Mouse (Mus musculus) A20 (cell line): Measurements from ENCODE around the gene Slc51a.
A peak's percentile ranks its signal among the peaks of the same experiment; 100 is the strongest.

Experiments
- DNase-seq: peaks from one replicate; pipeline ENCODE4 v3.0.0-alpha.2; 2011; ENCODE audit warnings: low read depth, low spot score

Gene Slc51a

GRCm38 (mm10) chr16:32487234-32488111 lies at the start of gene Slc51a:
Gene Slc51a (minus strand): TSS chr16:32487879.
- DNase-seq: no peak

DNA sequence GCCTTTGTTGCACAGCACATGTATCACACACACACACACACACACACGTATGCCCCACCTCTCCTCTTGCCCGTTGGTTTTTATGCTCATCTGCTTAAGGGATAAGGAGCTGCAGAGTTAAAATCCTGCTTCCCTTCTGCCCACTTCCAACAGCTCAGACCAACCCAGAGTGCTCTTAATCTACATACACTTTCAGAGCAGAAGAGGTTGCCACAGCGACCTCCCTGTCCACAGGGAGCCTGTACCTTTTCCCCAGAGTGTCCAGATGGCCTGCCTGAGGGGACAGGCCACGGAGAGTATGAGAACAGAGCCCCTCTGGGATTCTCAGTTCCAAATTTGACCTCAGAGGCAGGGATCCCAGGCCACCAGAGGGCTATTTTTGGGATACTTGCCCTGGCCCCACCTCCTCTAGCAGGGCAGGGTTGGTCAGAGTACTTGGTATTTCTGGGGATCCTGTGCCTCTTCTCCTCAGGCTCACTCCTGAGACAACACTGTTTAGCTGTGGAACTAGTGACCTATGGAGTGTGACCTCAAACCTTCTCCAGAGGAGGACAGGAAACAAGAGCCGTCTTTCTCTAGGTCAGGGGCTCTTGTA lies 47.6 kb upstream of the Slc51a start:
- no peak for DNase-seq

DNA sequence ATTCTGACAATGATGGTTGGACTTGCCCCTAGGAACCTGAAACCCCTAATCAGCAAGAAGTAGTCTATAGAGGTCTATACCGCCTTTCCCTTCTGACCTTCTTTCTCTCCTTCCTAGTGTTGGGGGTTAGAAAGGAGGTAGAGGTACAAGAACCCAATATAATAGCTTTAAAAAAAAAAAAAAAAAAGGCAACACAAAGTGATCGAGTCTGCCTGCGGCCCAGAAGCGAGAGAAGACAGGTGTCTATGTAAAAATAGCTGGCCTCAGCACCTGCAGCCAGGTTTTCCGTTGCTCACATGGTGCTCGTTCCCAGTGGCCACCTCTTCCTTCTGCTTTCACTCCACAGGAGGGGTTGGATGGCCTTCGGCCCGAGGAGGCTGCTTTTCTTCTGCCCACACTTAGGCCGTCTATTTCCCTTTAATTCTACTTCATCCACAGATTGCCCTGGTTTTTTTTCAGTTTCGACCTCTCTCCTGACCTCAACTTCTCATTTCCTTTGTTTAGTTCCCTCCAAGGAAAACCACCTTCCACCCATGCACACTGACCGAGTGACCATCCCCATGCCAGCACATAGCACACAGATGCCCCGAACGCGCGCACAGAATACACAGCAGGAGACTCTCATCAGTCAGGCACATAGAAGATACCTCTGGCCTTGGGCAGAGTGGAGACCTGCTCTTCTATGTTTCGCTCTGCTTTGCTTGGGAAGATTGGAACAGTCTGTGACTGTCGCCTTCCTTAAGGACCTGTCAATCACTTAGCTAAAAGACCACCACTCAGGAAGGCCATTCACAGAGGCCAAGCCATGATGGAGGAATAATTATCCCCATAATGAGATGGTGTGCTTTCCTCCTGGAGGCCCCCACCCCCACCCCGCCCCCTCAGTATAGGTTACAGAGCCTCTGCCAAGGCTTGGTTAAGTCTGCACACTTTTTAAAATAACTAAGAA lies 45.5 kb upstream of the Slc51a start:
- DNase-seq: peak; percentile 63

- DNase-seq: no peak
Observed at GRCm38 (mm10) chr16:32526906-32527305, 39.2 kb upstream of the Slc51a start.

DNA sequence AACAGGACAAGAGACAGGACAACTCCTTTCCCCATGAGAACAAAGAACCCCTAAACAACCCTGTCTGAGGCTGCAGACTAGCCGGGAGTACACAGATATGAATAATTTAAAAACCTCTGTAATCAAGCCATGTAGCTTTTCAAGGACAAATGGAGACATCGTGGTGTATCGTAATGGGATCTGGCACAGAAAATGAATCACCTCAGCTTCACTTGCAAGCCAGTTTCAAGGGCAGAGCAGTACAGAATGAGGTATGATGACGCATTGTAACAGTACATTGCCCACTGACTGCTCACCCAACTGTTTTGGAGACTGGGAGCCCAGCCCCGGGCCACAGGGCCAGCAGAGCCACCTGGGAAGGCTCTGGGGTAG lies 36.6 kb upstream of the Slc51a start:
- DNase-seq: no peak

DNA sequence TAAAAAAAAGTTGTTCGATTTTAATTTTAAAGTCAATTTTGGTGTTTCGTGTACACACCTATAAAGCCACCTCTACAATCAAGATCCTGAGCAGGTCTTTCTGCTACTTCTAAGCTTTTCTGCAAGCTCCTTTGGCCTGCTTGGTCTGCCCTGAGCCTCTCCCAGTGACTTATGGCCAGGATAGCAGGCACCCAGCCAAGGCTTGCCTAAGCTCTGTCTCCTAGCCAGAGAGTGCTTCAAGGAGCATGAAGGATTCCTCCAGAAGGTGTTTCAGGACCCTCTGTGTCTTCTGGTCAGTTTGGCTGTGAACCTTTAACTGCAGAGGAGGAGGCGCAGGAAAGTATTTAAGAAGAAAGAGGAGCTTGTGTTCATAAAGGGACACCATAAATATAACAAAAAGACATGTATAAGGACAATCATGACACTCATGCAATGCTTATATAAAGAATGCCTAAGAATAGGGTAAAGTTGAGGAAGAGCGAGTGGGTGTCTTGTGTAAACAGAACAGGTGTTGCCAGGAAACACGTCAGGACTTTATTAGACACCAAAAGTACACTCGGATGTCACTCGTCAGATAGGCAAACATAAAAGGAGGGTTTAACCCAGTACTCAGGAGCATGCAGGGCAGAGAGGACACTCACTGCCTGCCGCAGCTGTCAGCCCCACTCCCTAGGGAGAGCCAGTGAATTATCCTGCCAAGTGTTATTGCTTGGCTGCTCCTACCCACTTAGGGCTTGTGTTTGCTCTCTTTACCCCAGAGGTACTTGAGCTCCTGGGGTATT lies 36.0 kb upstream of the Slc51a start:
- peak; percentile 56 for DNase-seq

- peak; percentile 59 for DNase-seq
Observed at GRCm38 (mm10) chr16:32522578-32523194, 35.0 kb upstream of the Slc51a start.

- DNase-seq: peak; percentile 53
Observed at GRCm38 (mm10) chr16:32520372-32520748, 32.7 kb upstream of the Slc51a start.

DNA sequence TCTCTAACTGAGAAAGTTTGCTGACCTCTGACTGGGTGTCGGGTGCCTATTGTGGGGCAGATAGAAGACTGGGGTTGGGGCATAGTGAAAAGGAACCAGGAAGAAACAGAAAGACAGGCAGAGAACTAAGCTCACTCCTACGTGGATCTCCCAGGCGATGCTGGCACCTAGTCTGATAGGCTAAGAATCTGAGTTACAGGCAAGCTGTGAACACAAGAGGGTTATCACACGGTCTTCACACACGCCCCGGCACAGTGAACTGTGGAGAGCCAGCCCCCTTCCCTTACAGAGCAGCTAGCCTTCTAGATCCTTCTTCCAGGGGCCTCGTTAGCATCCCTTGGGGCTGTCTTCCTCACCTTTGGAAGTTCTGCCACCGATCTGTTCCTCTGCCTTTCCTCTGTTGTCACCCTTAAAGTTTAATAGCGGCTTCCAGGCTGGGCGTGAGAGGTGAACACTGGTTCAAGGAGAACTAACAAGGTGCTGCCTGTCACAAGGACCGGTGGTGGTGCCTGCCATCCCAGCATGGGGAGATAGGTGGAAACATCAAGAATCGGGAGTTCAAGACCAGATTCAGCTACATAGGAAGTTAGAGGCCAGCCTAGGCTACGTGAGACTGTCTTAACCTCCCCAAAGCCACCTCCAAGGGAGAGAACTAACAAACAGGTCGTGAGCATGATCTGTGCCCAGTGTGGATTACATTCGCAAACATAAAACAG lies 32.1 kb upstream of the Slc51a start:
- DNase-seq: no peak

DNA sequence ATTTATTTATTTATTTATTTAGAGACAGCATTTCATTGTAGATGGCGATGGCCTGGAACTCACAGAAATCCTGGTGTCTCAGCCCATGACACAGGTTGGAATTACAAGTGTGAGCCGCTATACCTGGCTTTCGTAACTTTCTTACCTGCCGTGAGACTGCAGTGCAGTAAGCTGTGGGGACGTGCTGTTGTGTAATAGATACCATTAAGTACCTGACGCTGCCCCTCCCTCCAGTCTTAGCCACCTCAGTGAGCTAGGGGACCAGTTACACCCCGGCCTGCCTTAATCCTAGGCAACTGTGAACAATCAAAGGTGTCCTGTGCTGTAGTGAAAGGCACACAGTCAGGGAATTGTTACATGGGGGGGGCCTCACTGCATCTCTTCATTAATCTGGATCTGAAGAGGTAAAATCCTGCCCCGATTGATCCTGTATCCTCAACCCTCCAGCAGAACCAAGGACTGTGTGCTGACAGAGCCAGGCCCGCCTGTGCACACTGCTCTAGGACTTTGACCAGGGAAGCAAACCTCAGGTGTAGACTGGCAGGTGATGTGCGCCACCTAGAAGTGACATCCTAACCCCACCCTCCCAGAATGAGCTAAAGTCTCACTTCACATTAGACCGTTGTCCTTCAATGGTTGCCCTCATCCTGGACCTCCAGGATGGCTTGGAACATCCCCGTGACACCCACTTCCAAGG lies 30.3 kb upstream of the Slc51a start:
- DNase-seq: no peak

- DNase-seq: no peak
Observed at GRCm38 (mm10) chr16:32516006-32516962, 28.6 kb upstream of the Slc51a start.

- DNase-seq: no peak
Observed at GRCm38 (mm10) chr16:32513948-32514347, 26.3 kb upstream of the Slc51a start.

- no peak for DNase-seq
Observed at GRCm38 (mm10) chr16:32513401-32513800, 25.7 kb upstream of the Slc51a start.

DNA sequence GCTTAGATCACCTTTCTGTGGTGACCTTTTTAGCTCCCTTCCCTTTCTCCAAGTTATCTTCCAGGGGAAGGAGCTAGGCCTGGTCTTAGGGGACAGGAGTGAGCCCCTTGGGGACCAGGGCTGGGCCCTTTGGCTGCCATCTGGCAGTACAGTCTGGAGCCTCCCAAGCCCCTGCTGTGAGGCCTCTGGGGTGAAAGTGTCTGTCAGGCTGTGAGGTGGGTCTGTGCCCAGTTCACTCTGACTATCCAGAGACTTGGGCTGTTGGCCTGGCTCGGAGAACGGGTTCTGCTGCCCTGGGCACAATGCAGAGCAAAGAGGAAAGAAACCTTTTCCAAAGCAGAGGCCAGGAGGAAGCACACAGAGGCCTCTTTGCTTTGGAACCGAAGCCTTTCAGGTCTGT lies 25.2 kb upstream of the Slc51a start:
- DNase-seq: no peak

- DNase-seq: no peak
Observed at GRCm38 (mm10) chr16:32511827-32512490, 24.3 kb upstream of the Slc51a start.

DNA sequence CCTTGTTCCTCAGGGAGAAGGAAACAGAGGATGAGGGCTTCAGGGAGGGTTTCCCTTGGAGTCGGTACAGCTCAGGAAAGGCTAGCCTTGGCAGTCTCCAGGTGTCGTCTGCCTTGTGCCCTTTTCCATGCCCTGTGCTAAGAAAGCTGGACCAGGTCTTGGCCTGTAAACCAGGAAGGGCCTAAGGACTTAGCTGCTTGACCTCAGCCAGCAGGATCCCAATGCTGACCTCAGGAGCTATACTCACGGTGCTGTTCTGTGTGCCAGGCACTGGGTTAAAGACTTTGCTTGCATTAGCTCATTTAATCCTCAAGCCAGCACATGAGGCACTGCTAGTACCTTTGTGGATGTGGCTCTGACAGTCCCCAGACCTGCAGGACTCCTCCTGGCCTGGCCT lies 23.7 kb upstream of the Slc51a start:
- DNase-seq: no peak

DNA sequence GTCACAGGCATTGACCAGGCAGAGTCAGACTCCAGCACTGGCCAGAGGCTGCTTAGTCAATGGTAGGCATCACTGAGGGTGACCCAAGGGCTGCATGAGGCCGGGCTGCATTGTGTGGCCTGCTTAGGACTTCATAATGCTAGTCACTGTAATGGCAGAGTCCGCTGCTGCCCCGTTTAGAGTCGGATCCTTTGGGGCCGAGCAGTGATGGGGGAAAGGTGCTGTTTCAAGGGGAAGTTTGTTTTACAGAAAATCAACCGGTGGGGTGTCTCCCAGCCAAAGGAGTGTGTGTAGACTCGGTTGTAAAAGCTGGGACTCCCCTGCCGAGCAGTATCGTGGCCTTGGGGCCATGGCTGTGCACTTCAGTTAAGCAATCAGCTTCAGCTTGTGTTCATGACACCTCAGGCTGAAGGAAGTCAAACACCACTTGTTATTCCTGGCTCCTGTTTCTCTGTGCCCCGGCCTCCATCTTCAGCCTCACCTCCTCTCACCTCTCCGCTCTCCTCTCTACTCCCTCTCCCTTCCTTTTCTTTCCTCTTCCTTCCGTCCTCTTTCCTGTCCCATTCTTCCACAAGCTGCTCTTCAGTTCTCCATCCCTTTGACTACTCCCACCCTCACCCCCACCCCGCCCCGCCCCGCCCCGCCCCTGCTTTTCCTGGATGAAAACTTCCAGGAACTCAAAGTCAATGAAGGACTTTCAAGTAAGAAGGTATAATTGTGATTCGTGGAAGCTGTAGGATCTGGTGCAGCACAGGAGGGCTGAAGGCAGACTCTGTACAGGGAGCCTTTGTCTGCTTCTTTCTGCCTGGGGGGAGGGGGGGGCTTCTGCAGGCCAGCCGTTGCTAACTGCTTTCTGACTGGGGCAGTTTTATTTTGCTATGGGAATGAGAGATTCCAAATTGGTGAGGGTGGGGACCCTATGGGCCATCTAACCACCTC lies 23.0 kb upstream of the Slc51a start:
- no peak for DNase-seq
